In genomic region chr16:24282194-24282683, GRCm38 (mm10) we compare ENCODE assay signal across 9 mouse cellular contexts.
DNase-seq lines count a peak whose midpoint lies in the region; TF ChIP-seq lines count a peak whose summit lies in the region.
"Had no signal": no experiment of that assay in that cellular context is flagged by ENCODE, and none has a peak within 500 bp of the region (broad histone marks: within the 10 kb centered on the region; RNA-seq: fewer than 3 reads in every experiment).

No protein-coding gene starts in this region.

- 22% methylated on average over 6 of the region's 6 CpGs for WGBS in hindbrain, embryonic 10.5 days
- WGBS in thymus, adult 2 months, result 85% methylated on average over 6 of the region's 6 CpGs

- H3K27ac ChIP-seq in hindbrain, embryonic 10.5 days, result peak overlapping the region; percentile 56
- no peak overlapping the region for H3K27ac ChIP-seq in thymus, adult 2 months (ENCODE audit: control insufficient read depth, insufficient read depth, low read length)
- H3K27ac ChIP-seq: macrophage had no signal

- peaks cover 14% of the 10 kb centered on the region; the same call in 1 of the 2 replicates for H3K4me1 ChIP-seq in hindbrain, embryonic 10.5 days (replicated peaks)
- peaks cover 6% of the 10 kb centered on the region for H3K4me1 ChIP-seq in thymus, adult 2 months (replicated peaks; ENCODE audit: control insufficient read depth, insufficient read depth, low read length)

- H3K9me3 ChIP-seq in hindbrain, embryonic 10.5 days, result no peaks in the 10 kb centered on the region

- no peaks in the 10 kb centered on the region for H3K36me3 ChIP-seq in hindbrain, embryonic 10.5 days
- no peaks in the 10 kb centered on the region for H3K36me3 ChIP-seq in thymus, adult 2 months (ENCODE audit: control insufficient read depth, insufficient read depth, low read length)

- no peaks in the 10 kb centered on the region for H3K27me3 ChIP-seq in hindbrain, embryonic 10.5 days (ENCODE audit: insufficient read depth, poor library complexity, severe bottlenecking)
- no peaks in the 10 kb centered on the region for H3K27me3 ChIP-seq in thymus, adult 2 months (ENCODE audit: control insufficient read depth, insufficient read depth, low read length)

- TF ChIP-seq POLR2A in thymus, adult 2 months (IDR thresholded peaks at IDR 0.05; ENCODE audit: control insufficient read depth, extremely low read depth, insufficient read depth, low read length, poor library complexity), result no peak

- DNase-seq in R1 (ENCODE audit: low read depth, low spot score), result peak; percentile 22
- DNase-seq in cerebellum, postnatal 4 days (ENCODE audit: low spot score in 2 of 2), result peak; percentile 35 to 43
- peak; percentile 48 to 65 for DNase-seq in frontal cortex, postnatal 25 days (ENCODE audit: low spot score in 2 of 2)
- peak; percentile 48 for DNase-seq in hindbrain, embryonic 10.5 days (ENCODE audit: low spot score)
- peak; percentile 90 to 95 for DNase-seq in layer of hippocampus, adult 8-10 months (ENCODE audit: low spot score in 2 of 2)
- peak; percentile 84 to 88 for DNase-seq in lung, adult 18-20 months
- DNase-seq in ovary, postnatal 14 days (ENCODE audit: low spot score), result peak; percentile 76
- DNase-seq in thymus, adult 2 months, result no peak

- no peak overlapping the region for H3K4me3 ChIP-seq in hindbrain, embryonic 10.5 days
- H3K4me3 ChIP-seq in thymus, adult 2 months (ENCODE audit: control insufficient read depth, insufficient read depth, low read length), result no peak overlapping the region

- TF ChIP-seq CTCF in thymus, adult 2 months (IDR thresholded peaks at IDR 0.05; ENCODE audit: borderline replicate concordance, control insufficient read depth, extremely low read depth, insufficient read depth, low read length, poor library complexity), result no peak
